Mouse (Mus musculus) CD4-positive naive resting alpha-beta T cell, adult 76 days (primary cell): Measurements from ENCODE around the gene Nudt16. TPM values are rescaled to one million over a fixed set of nuclear protein-coding genes. Genes with fewer than 3 reads are reported as not detected.

ENCODE experiments used
- total RNA-seq: library from RNA; stranded (reverse); gene quantifications from one replicate; pipeline ENCODE4 v1.2.4, GENCODE M21; 2023

Nudt16 gene
- 24.9 TPM for total RNA-seq

DNA sequence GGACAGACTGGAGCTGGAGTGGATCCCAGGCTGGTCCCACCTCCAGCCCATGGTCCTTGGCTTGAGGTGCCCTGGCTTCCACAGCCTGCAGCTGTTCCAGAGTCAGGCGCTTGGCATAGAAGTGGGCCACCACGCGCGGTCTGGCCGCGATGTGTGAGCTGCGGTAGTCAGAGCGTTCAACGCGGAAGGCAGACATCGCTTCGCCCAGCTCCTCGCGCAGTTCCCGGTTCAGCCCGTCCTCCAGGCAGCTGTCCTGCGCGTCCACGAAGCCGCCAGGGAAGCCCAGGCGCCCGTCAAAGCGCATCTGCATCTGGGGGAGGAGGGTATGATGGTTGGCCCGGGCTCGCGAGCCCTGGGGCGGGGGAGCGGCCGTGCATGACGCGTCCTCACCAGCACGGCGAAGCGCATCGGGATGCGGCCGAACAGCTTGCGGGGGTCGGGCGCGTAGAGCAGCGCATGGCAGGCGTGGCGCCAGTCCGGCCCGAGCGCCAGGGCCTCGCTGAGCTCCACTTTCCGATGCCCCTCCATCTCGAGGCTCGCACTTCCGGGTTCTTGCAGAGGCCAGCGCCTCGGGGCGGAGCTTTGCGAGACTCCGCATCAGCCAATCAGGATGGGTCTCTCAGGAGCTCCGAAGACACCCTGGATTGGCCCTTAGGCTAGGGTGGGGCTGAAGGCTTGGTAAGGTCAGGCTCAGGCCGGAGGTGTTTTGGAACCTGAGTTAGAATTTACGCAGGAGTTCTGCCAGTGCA is at the start of gene Nudt16:
Nudt16 (minus strand) TSS at position 572 of the 749 bp plus-strand sequence.

DNA sequence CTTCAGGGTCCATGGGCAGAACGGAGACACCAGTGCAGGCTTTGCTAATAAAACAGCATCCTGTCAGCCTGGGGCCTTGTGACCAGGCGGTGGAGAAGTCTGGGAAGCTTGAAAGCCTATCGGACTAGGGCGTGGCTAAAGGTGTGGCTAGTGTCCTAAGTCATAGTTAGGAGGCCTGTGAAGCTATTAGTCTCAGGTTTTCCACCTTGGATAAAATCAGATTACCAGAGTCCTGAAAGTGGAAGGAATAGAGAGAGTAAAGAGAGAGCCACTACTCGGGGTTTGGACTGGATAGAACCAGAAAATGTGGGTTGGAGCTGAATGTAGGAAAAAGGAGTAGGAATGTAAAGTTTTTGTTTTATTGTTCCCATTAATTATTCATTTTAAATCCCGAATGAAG is 13.4 kb upstream of the Nudt16 start, which contains the start of gene 1700080E11Rik:
1700080E11Rik (minus strand) TSS at position 101 of the 400 bp plus-strand sequence.

Other genes with a start within 250 kb of the Nudt16 start
- gene Mrpl3, start 78.6 kb downstream of the Nudt16 start, total RNA-seq, result 66.4 TPM
- not detected for gene 1700080E11Rik, start 13.3 kb upstream of the Nudt16 start, total RNA-seq